Mouse (Mus musculus): ENCODE results near the gene Mob3b.

DNA sequence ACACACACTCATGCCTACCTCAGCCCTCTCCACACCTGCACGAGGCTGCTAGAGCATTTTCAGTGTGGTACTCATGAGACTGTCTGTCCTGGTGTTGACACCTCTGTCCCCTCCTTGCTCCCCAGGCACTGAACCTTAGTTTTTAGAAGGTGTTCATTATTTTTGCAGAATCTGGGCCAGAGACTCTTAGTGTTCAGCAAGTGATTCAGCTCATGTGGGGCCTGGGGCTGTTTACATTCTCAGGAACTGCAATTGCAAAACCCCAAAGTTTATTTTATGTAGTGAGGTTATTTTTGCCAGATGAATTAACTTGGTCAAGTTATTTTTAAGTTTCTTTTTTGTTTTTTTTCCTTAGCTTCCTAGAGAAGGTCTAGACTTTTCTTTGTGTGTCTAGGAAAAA lies 16.3 kb upstream of the Mob3b start:
- TF ChIP-seq POLR2A (IDR thresholded peaks at IDR 0.05; ENCODE audit: low read depth, low read length), result no peak
- no peak for TF ChIP-seq CTCF (IDR thresholded peaks at IDR 0.05; ENCODE audit: extremely low read depth, insufficient read depth, insufficient read length, insufficient replicate concordance)

Data from spleen, adult 2 months (tissue).